Mouse (Mus musculus) heart, embryonic 15.5 days (tissue): ENCODE measurements around the gene Rab9. TPM values are rescaled to one million over a fixed set of nuclear protein-coding genes. Genes with fewer than 3 reads are reported as not detected.
"Not testable (repeated sequence)": the region's sequence is repeated elsewhere in the genome, so short reads cannot be mapped to it uniquely, and the experiment has no call there.

Source experiments
- ATAC-seq: fragments of 200-750 bp; cut with Nextera tagmentation; replicated peaks from 2 replicates; pipeline ENCODE4 v1.8.0; 2017; ENCODE audit warnings: low read depth, moderate TSS enrichment; ENCODE audit not compliant: insufficient number of reproducible peaks, insufficient read depth, low FRiP score
- H3K27ac ChIP-seq: fragments of 300-500 bp; sonication (generic); 2 replicates; pipeline ENCODE4 v1.5.1; 2015; ENCODE audit warnings: mild to moderate bottlenecking, inconsistent platforms
- H3K27me3 ChIP-seq: fragments of 300-500 bp; sonication (generic); 2 replicates; pipeline ENCODE4 v1.6.1; 2015; ENCODE audit warnings: inconsistent platforms
- H3K36me3 ChIP-seq: fragments of 300-500 bp; sonication (generic); 2 replicates; pipeline ENCODE4 v1.6.1; 2015; ENCODE audit warnings: mild to moderate bottlenecking, inconsistent platforms
- H3K4me1 ChIP-seq: fragments of 300-500 bp; sonication (generic); replicated peaks from 2 replicates; pipeline ENCODE4 v1.6.1; 2015; ENCODE audit warnings: inconsistent platforms
- H3K4me2 ChIP-seq: fragments of 300-500 bp; sonication (generic); 2 replicates; pipeline ENCODE4 v1.6.1; 2015; ENCODE audit warnings: inconsistent platforms, mild to moderate bottlenecking, moderate library complexity
- H3K4me3 ChIP-seq: fragments of 300-500 bp; sonication (generic); 2 replicates; pipeline ENCODE4 v1.5.1; 2015; ENCODE audit warnings: mild to moderate bottlenecking, inconsistent platforms
- H3K9ac ChIP-seq: fragments of 300-500 bp; sonication (generic); 2 replicates; pipeline ENCODE4 v1.6.1; 2015; ENCODE audit warnings: mild to moderate bottlenecking, inconsistent platforms
- H3K9me3 ChIP-seq: fragments of 300-500 bp; sonication (generic); replicated peaks from 2 replicates; pipeline ENCODE4 v1.6.1; 2016; ENCODE audit warnings: inconsistent platforms
- WGBS: fragments of 180-500 bp; shearing (Covaris S2); methylation state at CpG from one replicate; pipeline ENCODE4 v1.1.7; 2015; ENCODE audit warnings: mixed read lengths; 5-methylcytosine and 5-hydroxymethylcytosine counted together
- polyA plus RNA-seq: library from polyadenylated mRNA; unstranded; fragments of >200 nt; fragmentation: Nextera tagmentation; extraction: Ambion mirVana; gene quantifications from 2 replicates; pipeline ENCODE4 v1.2.1, GENCODE M21; 2015

Rab9 gene
- polyA plus RNA-seq = 29.1 and 33.9 TPM in 2 replicates

DNA sequence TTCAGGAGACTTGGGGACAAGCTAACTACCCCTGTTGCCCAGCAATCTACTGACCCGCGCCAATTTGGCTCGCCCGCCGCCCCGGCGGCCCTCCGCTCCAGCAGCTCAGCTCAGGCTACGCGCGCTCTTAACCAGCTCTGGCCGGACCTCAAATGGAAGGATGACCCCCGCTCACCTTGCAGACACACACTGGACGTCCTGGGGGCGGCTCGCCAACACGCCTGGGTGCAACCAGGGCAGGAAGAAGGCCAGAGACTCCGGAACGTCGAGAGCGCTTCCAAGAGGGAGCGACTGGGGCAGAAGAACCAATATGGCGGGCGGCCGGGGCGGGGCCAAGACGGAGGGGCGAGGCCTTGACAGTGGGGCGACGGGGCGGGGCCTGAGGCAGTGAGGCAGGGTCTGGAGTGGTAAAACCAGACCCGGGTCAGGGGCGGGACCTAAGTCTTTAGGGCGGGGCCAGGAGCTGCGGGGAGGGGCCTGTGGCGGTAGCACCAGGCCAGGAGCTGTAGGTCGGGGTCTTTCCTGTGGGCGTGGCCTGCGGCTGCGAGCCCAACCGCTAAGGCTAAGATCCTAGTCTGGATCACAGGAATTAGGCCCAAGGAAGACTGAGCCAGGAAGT is at the start of gene Rab9:
Gene Rab9, minus strand, starts transcription at position 503 of the 619 bp plus-strand sequence.
- Histone ChIP-seq H3K4me1 (0 out of 2 replicates have a peak, but pooled peaks cover 2% of the 10 kb centered on the region), H3K36me3 (no peaks in the 10 kb centered on the region), H3K27ac (peak within 1 kb of the TSS; percentile 82), H3K9me3 (no peaks in the 10 kb centered on the region), H3K4me2 (peak within 1 kb of the TSS; percentile 58), H3K9ac (peak within 1 kb of the TSS; percentile 72), H3K4me3 (peak within 1 kb of the TSS; percentile 71), H3K27me3 (no peaks in the 10 kb centered on the region)
- peak; percentile 97 for ATAC-seq
- 11% methylated on average over 39 of the region's 41 CpGs for WGBS

- H3K4me2 ChIP-seq = no peak overlapping the region
- no peaks in the 10 kb centered on the region for H3K36me3 ChIP-seq
- H3K9ac ChIP-seq = no peak overlapping the region
- WGBS = 87% methylated on average over 3 of the region's 3 CpGs
- H3K27me3 ChIP-seq = no peaks in the 10 kb centered on the region
- ATAC-seq = no peak
- no peaks in the 10 kb centered on the region for H3K9me3 ChIP-seq
- H3K4me3 ChIP-seq = no peak overlapping the region
- no peak overlapping the region for H3K27ac ChIP-seq
- H3K4me1 ChIP-seq = no peaks in the 10 kb centered on the region
Observed at GRCm38 (mm10) chrX:166528126-166528525, 48.5 kb upstream of the Rab9 start.

- H3K9ac ChIP-seq = no peak overlapping the region
- no peaks in the 10 kb centered on the region for H3K36me3 ChIP-seq
- H3K27ac ChIP-seq = no peak overlapping the region
- no peaks in the 10 kb centered on the region for H3K27me3 ChIP-seq
- H3K4me1 ChIP-seq = no peaks in the 10 kb centered on the region
- no peak overlapping the region for H3K4me3 ChIP-seq
- H3K4me2 ChIP-seq = no peak overlapping the region
- ATAC-seq = no peak
- 80% methylated on average over 2 of the region's 2 CpGs for WGBS
- no peaks in the 10 kb centered on the region for H3K9me3 ChIP-seq
Observed at GRCm38 (mm10) chrX:166525637-166526315, 46.1 kb upstream of the Rab9 start.

DNA sequence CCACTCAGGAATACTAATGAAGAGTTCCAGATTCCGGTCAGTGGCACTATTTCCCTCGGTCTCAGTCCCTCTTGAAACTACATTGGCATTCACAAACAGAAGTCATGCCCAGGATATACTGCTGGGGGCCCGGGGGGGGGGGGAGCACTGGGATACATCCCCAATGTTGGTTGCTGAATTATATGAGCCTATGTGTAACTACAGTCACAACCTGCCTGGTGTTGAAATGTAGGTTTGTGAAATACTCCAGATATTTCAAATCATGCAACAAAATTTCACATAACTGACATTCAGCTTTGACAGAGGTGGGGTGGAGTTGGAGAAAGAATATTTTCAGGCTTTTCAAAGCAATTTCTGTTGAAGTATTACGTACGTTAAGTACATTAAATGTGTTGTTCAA is 41.1 kb upstream of the Rab9 start:
- Histone ChIP-seq H3K4me2 (no peak overlapping the region), H3K9me3 (no peaks in the 10 kb centered on the region), H3K36me3 (no peaks in the 10 kb centered on the region), H3K27ac (no peak overlapping the region), H3K9ac (no peak overlapping the region), H3K4me1 (no peaks in the 10 kb centered on the region), H3K4me3 (no peak overlapping the region), H3K27me3 (no peaks in the 10 kb centered on the region)
- ATAC-seq = no peak
- WGBS = 73% methylated on average over 5 of the region's 5 CpGs

GRCm38 (mm10) chrX:166518345-166518744 is 38.7 kb upstream of the Rab9 start, which contains the start of gene Tceanc:
TSS of gene Tceanc (minus strand) at chrX:166518567.
- no peaks in the 10 kb centered on the region for H3K27me3 ChIP-seq
- no peaks in the 10 kb centered on the region for H3K36me3 ChIP-seq
- H3K9ac ChIP-seq = no peak within 1 kb of the TSS
- H3K4me2 ChIP-seq = no peak within 1 kb of the TSS
- WGBS = 63% methylated on average over 16 of the region's 16 CpGs
- no peaks in the 10 kb centered on the region for H3K4me1 ChIP-seq
- ATAC-seq = no peak
- no peak within 1 kb of the TSS for H3K4me3 ChIP-seq
- no peak within 1 kb of the TSS for H3K27ac ChIP-seq
- no peaks in the 10 kb centered on the region for H3K9me3 ChIP-seq

GRCm38 (mm10) chrX:166516631-166517030 is 37.0 kb upstream of the Rab9 start:
- ATAC-seq = no peak
- H3K27me3 ChIP-seq = no peaks in the 10 kb centered on the region
- WGBS = 89% methylated on average over 1 of the region's 1 CpGs

GRCm38 (mm10) chrX:166515923-166516322 is 36.3 kb upstream of the Rab9 start:
- no peaks in the 10 kb centered on the region for H3K27me3 ChIP-seq
- H3K36me3 ChIP-seq = no peaks in the 10 kb centered on the region
- H3K27ac ChIP-seq = no peak overlapping the region
- H3K9me3 ChIP-seq = no peaks in the 10 kb centered on the region
- no peak overlapping the region for H3K4me3 ChIP-seq
- no peak for ATAC-seq
- no peaks in the 10 kb centered on the region for H3K4me1 ChIP-seq
- H3K9ac ChIP-seq = no peak overlapping the region
- WGBS = 79% methylated on average over 3 of the region's 3 CpGs
- no peak overlapping the region for H3K4me2 ChIP-seq

More at GRCm38 (mm10) chrX:166516631-166517030, 37.0 kb upstream of the Rab9 start:
- no peak overlapping the region for H3K4me3 ChIP-seq
- H3K36me3 ChIP-seq = no peaks in the 10 kb centered on the region
- no peaks in the 10 kb centered on the region for H3K4me1 ChIP-seq
- H3K9ac ChIP-seq = no peak overlapping the region
- no peak overlapping the region for H3K27ac ChIP-seq
- H3K4me2 ChIP-seq = no peak overlapping the region
- no peaks in the 10 kb centered on the region for H3K9me3 ChIP-seq

GRCm38 (mm10) chrX:166514035-166514434 is 34.4 kb upstream of the Rab9 start:
- not testable (repeated sequence) for H3K27me3 ChIP-seq, H3K9me3 ChIP-seq, H3K27ac ChIP-seq, H3K4me1 ChIP-seq, ATAC-seq, H3K36me3 ChIP-seq, H3K9ac ChIP-seq
- peak overlapping the region; percentile 8; the same call in 1 of the 2 replicates for H3K4me3 ChIP-seq
- 24% methylated on average over 12 of the region's 12 CpGs for WGBS
- H3K4me2 ChIP-seq = peak overlapping the region; percentile 41

DNA sequence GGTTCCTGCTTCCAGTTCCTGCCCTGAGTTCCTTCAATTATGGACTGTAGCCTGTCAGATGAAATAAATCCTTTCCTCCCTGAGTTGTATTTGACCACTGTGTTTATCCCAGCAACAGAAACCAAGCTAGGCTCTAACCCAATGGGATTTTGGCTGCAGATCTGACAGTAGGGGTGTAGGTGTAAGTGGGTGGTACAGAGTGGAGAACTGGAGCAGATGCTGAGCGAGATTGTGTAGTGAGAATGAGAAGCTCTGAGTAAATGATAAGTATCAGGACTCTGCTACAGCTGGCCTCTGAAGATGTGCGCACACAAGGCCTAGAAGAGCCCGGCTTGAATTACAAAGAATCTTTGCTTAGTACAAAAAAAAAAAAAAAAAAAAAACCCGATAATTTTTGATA is 32.4 kb upstream of the Rab9 start:
- Histone ChIP-seq H3K9me3 (no peaks in the 10 kb centered on the region), H3K9ac (no peak overlapping the region), H3K4me3 (no peak overlapping the region), H3K36me3 (no peaks in the 10 kb centered on the region), H3K27ac (no peak overlapping the region), H3K4me2 (no peak overlapping the region), H3K4me1 (no peaks in the 10 kb centered on the region), H3K27me3 (no peaks in the 10 kb centered on the region)
- no peak for ATAC-seq
- WGBS = 75% methylated on average over 4 of the region's 4 CpGs

GRCm38 (mm10) chrX:166511107-166511506 is 31.4 kb upstream of the Rab9 start:
- no peak overlapping the region for H3K27ac ChIP-seq
- no peaks in the 10 kb centered on the region for H3K27me3 ChIP-seq
- no peaks in the 10 kb centered on the region for H3K36me3 ChIP-seq
- no peak overlapping the region for H3K4me3 ChIP-seq
- no peak for ATAC-seq
- no peak overlapping the region for H3K9ac ChIP-seq
- no peaks in the 10 kb centered on the region for H3K4me1 ChIP-seq
- no peak overlapping the region for H3K4me2 ChIP-seq
- no peaks in the 10 kb centered on the region for H3K9me3 ChIP-seq

- peak; percentile 98 for ATAC-seq
- Histone ChIP-seq H3K9me3 (no peaks in the 10 kb centered on the region), H3K27me3 (no peaks in the 10 kb centered on the region), H3K27ac (peak overlapping the region; percentile 99), H3K4me1 (no peaks in the 10 kb centered on the region), H3K36me3 (no peaks in the 10 kb centered on the region), H3K4me2 (peak overlapping the region; percentile 51), H3K4me3 (peak overlapping the region; percentile 64), H3K9ac (peak overlapping the region; percentile 70)
- WGBS = 11% methylated on average over 65 of the region's 65 CpGs
Observed at GRCm38 (mm10) chrX:166509761-166510738, 30.4 kb upstream of the Rab9 start.
